Mouse (Mus musculus) testis, adult 2 months (tissue): ENCODE measurements at regions not wholly inside any gene's neighbourhood (a gene's known extent, or its start where the extent isn't known, plus 50 kb on each side); places are given as distances from the start of the nearest gene placed in this dataset.

ENCODE experiments used
- CTCF ChIP-seq: fragments of 200-500 bp; IDR thresholded peaks from 2 replicates; pipeline ENCODE4 v1.5.1; 2012; ENCODE audit warnings: low read depth, mild to moderate bottlenecking, inconsistent platforms, low read length, moderate library complexity; ENCODE audit not compliant: control insufficient read depth, insufficient read depth, insufficient replicate concordance
- POLR2A ChIP-seq: fragments of 200-500 bp; IDR thresholded peaks from 2 replicates; pipeline ENCODE4 v1.6.1; 2012; ENCODE audit warnings: low read depth, mild to moderate bottlenecking, inconsistent platforms, low read length, moderate library complexity; ENCODE audit not compliant: control insufficient read depth

GRCm38 (mm10) chr3:103429227-103429788, 145.7 kb upstream of the Syt6 start:
- TF ChIP-seq CTCF = peak; percentile 72
- TF ChIP-seq POLR2A = no peak
